Mouse (Mus musculus): ENCODE results near the gene Phf13. TPM values are rescaled to one million over a fixed set of nuclear protein-coding genes. Genes with fewer than 3 reads are reported as not detected.

Phf13 gene
- polyA plus RNA-seq, 1 experiment from 2014 or later: 6.2 TPM

DNA sequence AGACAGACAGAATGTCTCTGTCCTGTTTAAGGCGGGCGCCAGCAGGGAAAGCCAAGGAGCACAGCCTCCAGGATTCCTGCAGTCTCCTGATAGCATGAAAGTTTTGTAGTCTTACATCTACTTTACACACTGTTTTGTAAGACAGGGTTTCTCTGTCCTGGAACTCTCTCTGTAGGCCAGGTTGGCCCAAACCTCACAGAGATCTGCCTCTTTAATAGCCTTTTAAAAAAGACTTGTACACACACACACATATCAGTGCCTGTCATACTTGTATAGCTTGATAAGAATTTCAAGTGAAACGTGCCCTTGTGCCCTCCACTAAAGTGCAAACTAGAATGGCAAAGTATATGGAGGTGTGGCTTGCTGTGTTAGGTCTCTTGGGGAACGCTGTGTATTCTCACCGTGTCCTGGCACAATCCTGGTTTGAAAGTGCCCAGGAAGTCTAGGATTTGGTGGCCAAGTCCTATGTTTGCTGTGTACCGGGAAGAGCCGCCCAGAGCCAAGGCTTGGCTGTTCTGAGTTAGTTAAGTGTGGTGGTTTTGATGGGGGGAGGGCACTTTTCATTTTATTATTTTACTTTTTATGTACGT lies 15.2 kb upstream of the Phf13 start:
- Histone ChIP-seq H3K27me3 (peaks cover 21% of the 10 kb centered on the region), H3K9me3 (replicated peaks) (no peaks in the 10 kb centered on the region), H3K27ac (peak overlapping the region; percentile 88), H3K4me2 (peak overlapping the region; percentile 100), H3K36me3 (peaks cover 48% of the 10 kb centered on the region), H3K4me1 (replicated peaks) (peaks cover 69% of the 10 kb centered on the region), H3K9ac (peak overlapping the region; percentile 86), H3K4me3 (replicated peaks) (peak overlapping the region; percentile 85)
- DNase-seq (no peak), ATAC-seq (ENCODE audit: low read depth) (peak; percentile 1; the same call in 1 of the 2 replicates)
- 58% methylated on average over 8 of the region's 8 CpGs for WGBS (ENCODE audit: insufficient replicate concordance)

DNA sequence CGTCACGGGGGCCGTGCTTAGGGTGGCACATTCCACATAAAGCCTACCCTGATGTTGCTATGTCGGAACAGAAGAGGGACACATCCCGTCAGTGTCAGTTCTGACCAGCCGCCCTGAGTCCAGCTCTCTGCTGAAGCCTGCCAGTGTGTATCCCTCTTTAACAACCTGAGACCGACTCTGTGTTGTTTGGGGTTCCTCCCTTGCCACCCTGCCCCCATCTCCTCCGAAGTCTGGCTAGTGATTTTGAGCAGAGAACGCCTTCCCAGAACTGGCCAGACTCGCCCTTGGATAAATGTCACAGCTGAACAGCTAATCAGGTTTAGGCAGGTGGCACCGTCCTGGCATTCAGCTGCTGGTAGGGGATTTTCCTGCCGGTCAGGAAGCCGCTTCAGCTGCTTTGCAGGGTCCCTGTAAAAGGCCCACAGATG lies 14.7 kb upstream of the Phf13 start:
- H3K27ac ChIP-seq: peak overlapping the region; percentile 88
- H3K9ac ChIP-seq: peak overlapping the region; percentile 86
- 6% methylated on average over 13 of the region's 13 CpGs for WGBS (ENCODE audit: insufficient replicate concordance)
- peak overlapping the region; percentile 85 for H3K4me3 ChIP-seq (replicated peaks)
- ATAC-seq (ENCODE audit: low read depth) (peak; percentile 39), DNase-seq (no peak)
- H3K9me3 ChIP-seq (replicated peaks): no peaks in the 10 kb centered on the region
- H3K27me3 ChIP-seq: peaks cover 21% of the 10 kb centered on the region
- peaks cover 72% of the 10 kb centered on the region for H3K4me1 ChIP-seq (replicated peaks)
- peaks cover 42% of the 10 kb centered on the region for H3K36me3 ChIP-seq
- H3K4me2 ChIP-seq: peak overlapping the region; percentile 100

DNA sequence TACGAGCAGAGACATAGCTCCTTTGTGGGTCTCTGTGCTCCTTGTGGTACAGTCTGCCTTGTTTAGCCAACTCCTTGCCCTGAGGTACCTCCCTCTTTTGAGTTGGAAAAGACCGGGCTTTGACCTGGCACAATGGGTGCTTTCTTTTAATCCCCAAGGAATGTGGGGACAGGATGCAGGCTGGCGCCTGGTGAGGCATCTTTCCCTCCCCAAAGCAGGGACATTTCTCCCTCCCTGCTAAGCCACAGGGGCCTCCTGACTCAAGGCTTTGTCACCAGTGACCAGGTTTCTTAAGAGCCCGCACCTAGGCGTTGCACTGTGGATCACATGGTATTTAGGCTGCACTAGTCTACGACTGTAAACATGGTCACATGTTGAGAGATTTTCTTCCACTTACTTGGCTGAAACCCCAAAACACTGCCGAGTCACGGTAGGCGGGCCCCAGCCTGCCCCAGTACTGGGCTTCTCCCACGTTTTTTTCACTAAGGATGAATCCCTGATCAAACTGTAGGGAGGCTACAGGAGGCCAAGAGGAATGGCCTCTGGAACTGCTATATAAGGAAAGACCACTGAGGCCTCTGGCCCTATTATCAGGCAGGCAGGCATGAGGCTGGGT lies 14.1 kb upstream of the Phf13 start:
- ATAC-seq (ENCODE audit: low read depth) (peak; percentile 69), DNase-seq (peak; percentile 57)
- Histone ChIP-seq H3K27ac (peak overlapping the region; percentile 88), H3K36me3 (peaks cover 37% of the 10 kb centered on the region), H3K4me2 (peak overlapping the region; percentile 100), H3K9me3 (replicated peaks) (no peaks in the 10 kb centered on the region), H3K4me3 (replicated peaks) (peak overlapping the region; percentile 85), H3K9ac (peak overlapping the region; percentile 86), H3K27me3 (peaks cover 21% of the 10 kb centered on the region), H3K4me1 (replicated peaks) (peaks cover 73% of the 10 kb centered on the region)
- under 1% methylated on average over 10 of the region's 10 CpGs for WGBS (ENCODE audit: insufficient replicate concordance)

DNA sequence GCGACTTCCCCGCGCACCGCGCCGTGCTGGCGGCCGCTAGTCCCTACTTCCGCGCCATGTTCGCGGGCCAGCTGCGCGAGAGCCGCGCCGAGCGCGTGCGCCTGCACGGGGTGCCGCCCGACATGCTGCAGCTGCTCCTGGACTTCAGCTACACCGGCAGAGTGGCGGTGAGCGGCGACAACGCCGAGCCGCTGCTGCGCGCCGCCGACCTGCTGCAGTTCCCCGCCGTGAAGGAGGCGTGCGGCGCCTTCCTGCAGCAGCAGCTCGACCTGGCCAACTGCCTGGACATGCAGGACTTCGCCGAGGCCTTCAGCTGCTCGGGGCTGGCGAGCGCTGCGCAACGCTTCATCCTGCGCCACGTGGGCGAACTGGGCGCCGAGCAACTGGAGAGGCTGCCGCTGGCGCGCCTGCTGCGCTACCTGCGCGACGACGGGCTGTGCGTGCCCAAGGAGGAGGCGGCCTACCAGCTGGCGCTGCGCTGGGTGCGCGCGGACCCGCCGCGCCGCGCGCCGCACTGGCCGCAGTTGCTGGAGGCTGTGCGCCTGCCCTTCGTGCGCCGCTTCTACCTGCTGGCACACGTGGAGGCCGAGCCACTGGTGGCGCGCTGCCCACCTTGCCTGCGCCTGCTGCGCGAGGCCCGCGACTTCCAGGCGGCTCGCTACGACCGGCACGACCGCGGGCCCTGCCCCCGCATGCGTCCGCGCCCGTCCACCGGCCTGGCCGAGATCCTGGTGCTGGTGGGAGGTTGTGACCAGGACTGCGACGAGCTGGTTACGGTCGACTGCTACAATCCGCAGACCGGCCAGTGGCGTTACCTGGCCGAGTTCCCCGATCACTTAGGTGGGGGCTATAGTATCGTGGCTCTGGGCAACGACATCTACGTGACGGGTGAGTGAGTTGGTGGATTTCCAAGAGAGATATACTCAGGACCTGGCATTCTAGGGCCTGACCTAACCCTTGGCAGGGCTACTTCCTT lies 13.3 kb upstream of the Phf13 start:
- ATAC-seq (ENCODE audit: low read depth) (peak; percentile 60), DNase-seq (no peak)
- peaks cover 29% of the 10 kb centered on the region for H3K36me3 ChIP-seq
- H3K4me1 ChIP-seq (replicated peaks): peaks cover 73% of the 10 kb centered on the region
- peak overlapping the region; percentile 86 for H3K9ac ChIP-seq
- H3K27ac ChIP-seq: peak overlapping the region; percentile 88
- under 1% methylated on average over 115 of the region's 115 CpGs for WGBS (ENCODE audit: insufficient replicate concordance)
- no peaks in the 10 kb centered on the region for H3K9me3 ChIP-seq (replicated peaks)
- H3K4me3 ChIP-seq (replicated peaks): peak overlapping the region; percentile 85
- H3K4me2 ChIP-seq: peak overlapping the region; percentile 100
- peaks cover 21% of the 10 kb centered on the region for H3K27me3 ChIP-seq

DNA sequence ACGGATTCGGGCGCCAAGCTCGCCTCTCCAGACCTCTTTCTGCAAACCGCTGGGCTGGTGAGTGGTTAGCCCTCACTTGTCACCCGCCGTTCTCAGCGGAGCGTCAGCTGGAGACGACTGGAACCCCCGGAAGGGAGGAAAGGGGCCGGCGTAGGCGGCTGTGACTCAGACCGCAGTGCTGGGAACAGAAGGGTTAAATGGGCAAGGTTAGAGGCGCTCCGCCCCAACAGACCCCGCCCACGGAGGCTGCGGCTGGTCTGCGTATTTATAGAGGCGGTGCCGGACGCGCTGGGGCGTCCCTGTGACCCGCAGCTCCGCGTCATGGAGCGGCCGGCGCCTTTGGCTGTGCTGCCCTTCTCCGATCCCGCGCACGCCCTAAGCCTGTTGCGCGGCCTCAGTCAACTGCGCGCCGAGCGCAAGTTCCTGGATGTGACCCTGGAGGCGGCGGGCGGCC lies 12.6 kb upstream of the Phf13 start, which contains the start of gene Klhl21:
TSS of gene Klhl21 (plus strand) at position 182 of the 454 bp plus-strand sequence.
- Histone ChIP-seq H3K4me2 (peak within 1 kb of the TSS; percentile 100), H3K36me3 (peaks cover 22% of the 10 kb centered on the region), H3K4me3 (replicated peaks) (peak within 1 kb of the TSS; percentile 85), H3K4me1 (replicated peaks) (peaks cover 73% of the 10 kb centered on the region), H3K27me3 (peaks cover 21% of the 10 kb centered on the region), H3K27ac (peak within 1 kb of the TSS; percentile 88), H3K9ac (peak within 1 kb of the TSS; percentile 86), H3K9me3 (replicated peaks) (no peaks in the 10 kb centered on the region)
- ATAC-seq (ENCODE audit: low read depth): peak; percentile 86
- WGBS (ENCODE audit: insufficient replicate concordance): under 1% methylated on average over 45 of the region's 45 CpGs
- peak; percentile 89 for DNase-seq

DNA sequence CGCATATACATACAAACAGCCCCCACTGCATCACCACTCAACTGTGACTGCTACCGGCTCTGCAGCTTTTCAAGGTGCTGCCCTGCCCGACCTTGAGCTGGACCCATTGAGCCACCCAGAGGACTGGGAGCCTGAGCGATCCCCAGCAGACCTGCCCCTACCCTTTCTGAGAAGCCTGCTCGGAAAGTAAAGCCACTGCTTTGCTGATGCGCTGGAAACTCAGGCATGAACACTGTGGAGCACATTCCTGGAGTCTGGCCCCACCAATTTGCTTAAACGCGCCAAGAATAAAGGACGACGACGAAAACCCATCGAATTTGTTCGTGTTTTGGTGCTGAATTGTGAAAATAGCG lies 12.1 kb upstream of the Phf13 start:
- Histone ChIP-seq H3K4me1 (replicated peaks) (peaks cover 68% of the 10 kb centered on the region), H3K9me3 (replicated peaks) (no peaks in the 10 kb centered on the region), H3K4me2 (peak overlapping the region; percentile 100), H3K27me3 (peaks cover 21% of the 10 kb centered on the region), H3K4me3 (replicated peaks) (peak overlapping the region; percentile 85), H3K36me3 (peaks cover 18% of the 10 kb centered on the region), H3K9ac (peak overlapping the region; percentile 86), H3K27ac (no peak overlapping the region)
- WGBS (ENCODE audit: insufficient replicate concordance): under 1% methylated on average over 14 of the region's 14 CpGs
- ATAC-seq (ENCODE audit: low read depth) (no peak), DNase-seq (no peak)

DNA sequence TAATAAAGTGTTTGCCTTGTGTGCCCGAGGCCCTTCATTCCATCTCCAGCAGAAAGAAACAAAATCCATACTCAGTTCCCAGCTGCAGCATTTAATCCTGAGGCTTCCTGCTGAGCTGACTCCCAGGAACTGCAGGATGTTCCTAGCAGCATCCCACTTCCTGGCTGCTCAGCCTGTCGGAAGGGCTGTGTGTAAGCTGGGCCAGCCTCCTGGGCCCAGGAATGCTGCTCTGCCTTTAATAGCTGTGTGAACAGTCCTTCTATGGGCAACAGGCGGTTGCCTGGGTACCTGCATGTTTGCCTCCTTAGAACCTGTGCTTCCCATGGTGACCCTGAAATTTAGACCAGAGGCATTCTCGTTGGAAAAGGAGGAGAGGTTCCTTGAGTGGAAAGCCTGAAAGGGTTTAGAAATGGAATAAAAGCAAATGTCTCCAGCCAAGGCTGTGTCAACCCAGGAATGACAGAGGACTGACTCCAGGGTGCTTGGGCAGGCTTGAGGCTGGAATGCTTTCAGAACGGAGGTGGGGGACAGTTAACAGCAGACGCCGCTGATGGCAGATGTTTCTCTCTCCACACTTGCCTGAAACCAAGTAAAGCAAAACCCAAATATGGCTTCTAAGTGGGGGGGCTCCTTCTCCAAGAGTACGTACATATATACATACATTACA lies 11.6 kb upstream of the Phf13 start:
- Histone ChIP-seq H3K9ac (peak overlapping the region; percentile 86), H3K27ac (no peak overlapping the region), H3K4me3 (replicated peaks) (peak overlapping the region; percentile 85), H3K4me2 (peak overlapping the region; percentile 100), H3K4me1 (replicated peaks) (peaks cover 63% of the 10 kb centered on the region), H3K9me3 (replicated peaks) (no peaks in the 10 kb centered on the region), H3K36me3 (peaks cover 13% of the 10 kb centered on the region), H3K27me3 (peaks cover 21% of the 10 kb centered on the region)
- DNase-seq: no peak
- WGBS (ENCODE audit: insufficient replicate concordance): 33% methylated on average over 8 of the region's 8 CpGs
- no peak for ATAC-seq (ENCODE audit: low read depth)

DNA sequence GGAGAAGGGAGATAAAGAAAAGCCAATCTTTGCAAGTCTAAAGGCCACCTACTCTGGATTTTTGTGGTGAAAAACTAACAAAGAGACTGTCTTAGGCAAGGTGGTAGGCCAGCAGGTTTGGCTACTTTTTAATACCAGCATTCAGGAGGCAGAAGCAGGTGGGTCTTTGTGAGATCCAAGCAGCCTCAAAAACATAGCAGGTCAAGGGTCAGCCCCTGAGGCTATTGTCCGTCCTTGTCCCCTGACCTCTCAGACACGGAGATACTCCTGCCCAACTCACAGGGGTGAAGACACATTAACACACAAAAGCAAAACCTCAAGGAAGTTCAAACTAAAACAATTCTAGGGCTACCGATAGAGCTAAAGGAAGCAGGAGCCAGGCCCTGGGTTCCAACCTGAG lies 10.8 kb upstream of the Phf13 start:
- ATAC-seq (ENCODE audit: low read depth) (no peak), DNase-seq (no peak)
- Histone ChIP-seq H3K36me3 (peaks cover 5% of the 10 kb centered on the region), H3K9ac (no peak overlapping the region; the same call in 1 of the 2 replicates), H3K4me3 (replicated peaks) (no peak overlapping the region), H3K27me3 (peaks cover 21% of the 10 kb centered on the region), H3K4me1 (replicated peaks) (peaks cover 55% of the 10 kb centered on the region), H3K9me3 (replicated peaks) (no peaks in the 10 kb centered on the region), H3K4me2 (no peak overlapping the region), H3K27ac (no peak overlapping the region)
- 47% methylated on average over 3 of the region's 3 CpGs for WGBS (ENCODE audit: insufficient replicate concordance)

DNA sequence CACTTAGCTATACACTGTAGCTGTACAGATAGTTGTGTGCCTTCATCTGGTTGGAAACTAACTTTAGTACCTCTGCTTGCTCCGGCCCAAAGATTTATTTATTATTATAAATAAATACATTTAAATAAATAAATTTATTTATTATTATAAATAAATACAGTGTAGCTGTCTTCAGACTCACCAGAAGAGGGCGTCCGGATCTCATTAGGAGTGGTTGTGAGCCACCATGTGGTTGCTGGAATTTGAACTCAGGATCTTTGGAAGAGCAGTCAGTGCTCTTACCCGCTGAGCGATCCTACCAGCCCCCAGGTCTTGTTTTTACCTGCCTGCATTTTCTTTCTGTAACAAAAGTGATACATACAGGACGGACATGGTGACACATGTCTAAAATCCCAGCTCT lies 10.1 kb upstream of the Phf13 start:
- Histone ChIP-seq H3K9ac (no peak overlapping the region), H3K4me1 (replicated peaks) (peaks cover 48% of the 10 kb centered on the region), H3K4me2 (no peak overlapping the region), H3K36me3 (no peaks in the 10 kb centered on the region), H3K27me3 (peaks cover 21% of the 10 kb centered on the region), H3K4me3 (replicated peaks) (no peak overlapping the region), H3K9me3 (replicated peaks) (no peaks in the 10 kb centered on the region), H3K27ac (no peak overlapping the region)
- DNase-seq: no peak
- 52% methylated on average over 6 of the region's 6 CpGs for WGBS (ENCODE audit: insufficient replicate concordance)
- ATAC-seq (ENCODE audit: low read depth): no peak

DNA sequence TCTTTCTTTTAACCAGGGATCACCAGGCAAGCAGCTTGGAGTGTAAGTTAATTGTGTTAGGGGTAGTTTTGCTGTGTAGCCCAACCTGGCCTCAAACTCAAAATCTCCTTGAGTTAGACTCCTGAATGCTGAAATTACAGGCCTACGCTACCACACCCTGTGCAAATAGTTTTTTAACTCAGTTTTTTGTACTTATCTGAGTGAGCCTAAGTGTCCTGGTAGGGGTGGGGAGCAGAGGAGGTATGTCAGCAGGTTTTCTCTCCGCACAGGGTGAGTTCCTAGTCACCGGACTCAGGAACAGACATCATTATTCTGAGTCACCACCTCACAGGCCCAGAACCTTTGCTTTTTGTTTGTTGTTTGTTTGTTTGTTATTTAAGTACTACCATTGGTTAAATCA lies 6.0 kb upstream of the Phf13 start:
- H3K4me3 ChIP-seq (replicated peaks): no peak overlapping the region
- H3K4me2 ChIP-seq: no peak overlapping the region
- no peak for DNase-seq
- peaks cover 30% of the 10 kb centered on the region for H3K4me1 ChIP-seq (replicated peaks)
- no peaks in the 10 kb centered on the region for H3K36me3 ChIP-seq
- H3K9ac ChIP-seq: no peak overlapping the region
- peaks cover 9% of the 10 kb centered on the region for H3K27me3 ChIP-seq
- no peak overlapping the region for H3K27ac ChIP-seq
- 69% methylated on average over 3 of the region's 3 CpGs for WGBS (ENCODE audit: insufficient replicate concordance)
- no peak for ATAC-seq (ENCODE audit: low read depth)
- H3K9me3 ChIP-seq (replicated peaks): no peaks in the 10 kb centered on the region

Measured in liver, embryonic 13.5 days (tissue).